Mouse (Mus musculus): Measurements from ENCODE around the gene Cspg4.
"Not testable (repeated sequence)": the region's sequence is repeated elsewhere in the genome, so short reads cannot be mapped to it uniquely, and the experiment has no call there.

Gene Cspg4

GRCm38 (mm10) chr9:56928041-56928811 lies 63.4 kb downstream of the Cspg4 start, which contains the start of gene Snx33:
TSS of gene Snx33 (minus strand) at chr9:56928371.
- peak; percentile 94 for DNase-seq

GRCm38 (mm10) chr9:56929496-56929895 lies 64.7 kb downstream of the Cspg4 start:
- no peak for DNase-seq

- no peak for DNase-seq
Measured at GRCm38 (mm10) chr9:56930556-56930955, 65.7 kb downstream of the Cspg4 start.

GRCm38 (mm10) chr9:56936861-56937222 lies 72.0 kb downstream of the Cspg4 start:
- no peak for DNase-seq

GRCm38 (mm10) chr9:56937223-56938160 lies 72.7 kb downstream of the Cspg4 start, which contains the start of gene Imp3:
TSS of gene Imp3 (plus strand) at chr9:56937475.
- DNase-seq: peak; percentile 93 to 95

- DNase-seq: peak in 1 of 2 experiments; percentile 65
Measured at GRCm38 (mm10) chr9:56938374-56938773, 73.5 kb downstream of the Cspg4 start.

- not testable (repeated sequence) for DNase-seq
Measured at GRCm38 (mm10) chr9:56947481-56947880, 82.6 kb downstream of the Cspg4 start.

GRCm38 (mm10) chr9:56948699-56949098 lies 83.9 kb downstream of the Cspg4 start:
- DNase-seq: not testable (repeated sequence)
